Mouse (Mus musculus): ENCODE results near the gene Tnfrsf19. TPM values are rescaled to one million over a fixed set of nuclear protein-coding genes. Genes with fewer than 3 reads are reported as not detected.

Gene Tnfrsf19
- polyA plus RNA-seq, 1 experiment: 5.8 TPM

- 75% methylated on average over 7 of the region's 7 CpGs for WGBS
- DNase-seq (ENCODE audit: low read depth, low spot score): no peak
Observed at GRCm38 (mm10) chr14:61024006-61024405, 22.3 kb downstream of the Tnfrsf19 start.

GRCm38 (mm10) chr14:61022383-61022782 is 23.9 kb downstream of the Tnfrsf19 start:
- 79% methylated on average over 1 of the region's 1 CpGs for WGBS
- DNase-seq (ENCODE audit: low read depth, low spot score): no peak

- no peak for DNase-seq (ENCODE audit: low read depth, low spot score)
- WGBS: 77% methylated on average over 2 of the region's 2 CpGs
Observed at GRCm38 (mm10) chr14:61020968-61021367, 25.3 kb downstream of the Tnfrsf19 start.

- WGBS: 90% methylated on average over 1 of the region's 1 CpGs
- DNase-seq (ENCODE audit: low read depth, low spot score): no peak
Observed at GRCm38 (mm10) chr14:61019880-61020279, 26.4 kb downstream of the Tnfrsf19 start.

- no peak for DNase-seq (ENCODE audit: low read depth, low spot score)
- WGBS: 62% methylated on average over 15 of the region's 15 CpGs
Observed at GRCm38 (mm10) chr14:61014544-61014943, 31.7 kb downstream of the Tnfrsf19 start.

GRCm38 (mm10) chr14:61012397-61012931 is 33.8 kb downstream of the Tnfrsf19 start:
- no peak for DNase-seq (ENCODE audit: low read depth, low spot score)

GRCm38 (mm10) chr14:61011621-61012174 is 34.6 kb downstream of the Tnfrsf19 start:
- no peak for DNase-seq (ENCODE audit: low read depth, low spot score)

More at GRCm38 (mm10) chr14:61012397-61012931, 33.8 kb downstream of the Tnfrsf19 start:
- 9% methylated on average over 17 of the region's 17 CpGs for WGBS

GRCm38 (mm10) chr14:61005127-61005837 is 41.0 kb downstream of the Tnfrsf19 start:
- no peak for DNase-seq (ENCODE audit: low read depth, low spot score)
- WGBS: 86% methylated on average over 17 of the region's 17 CpGs

More at GRCm38 (mm10) chr14:61011621-61012174, 34.6 kb downstream of the Tnfrsf19 start:
- WGBS: 97% methylated on average over 8 of the region's 8 CpGs

- DNase-seq (ENCODE audit: low read depth, low spot score): no peak
- WGBS: 97% methylated on average over 6 of the region's 6 CpGs
Observed at GRCm38 (mm10) chr14:61003676-61004075, 42.6 kb downstream of the Tnfrsf19 start.

- 90% methylated on average over 5 of the region's 5 CpGs for WGBS
- no peak for DNase-seq (ENCODE audit: low read depth, low spot score)
Observed at GRCm38 (mm10) chr14:61000072-61000471, 46.2 kb downstream of the Tnfrsf19 start.

GRCm38 (mm10) chr14:60996556-60996955 is 49.7 kb downstream of the Tnfrsf19 start:
- 87% methylated on average over 6 of the region's 6 CpGs for WGBS
- DNase-seq (ENCODE audit: low read depth, low spot score): no peak

- no peak for DNase-seq (ENCODE audit: low read depth, low spot score)
- 17% methylated on average over 10 of the region's 10 CpGs for WGBS
Observed at GRCm38 (mm10) chr14:60993506-60993905, 52.8 kb downstream of the Tnfrsf19 start.

- no peak for DNase-seq (ENCODE audit: low read depth, low spot score)
- WGBS: 51% methylated on average over 3 of the region's 3 CpGs
Observed at GRCm38 (mm10) chr14:60993092-60993491, 53.2 kb downstream of the Tnfrsf19 start.

- 88% methylated on average over 4 of the region's 4 CpGs for WGBS
- DNase-seq (ENCODE audit: low read depth, low spot score): no peak
Observed at GRCm38 (mm10) chr14:60992144-60992543, 54.1 kb downstream of the Tnfrsf19 start.

GRCm38 (mm10) chr14:60988228-60988627 is 58.1 kb downstream of the Tnfrsf19 start:
- WGBS: 67% methylated on average over 6 of the region's 6 CpGs
- DNase-seq (ENCODE audit: low read depth, low spot score): no peak

- WGBS: 92% methylated on average over 5 of the region's 5 CpGs
- DNase-seq (ENCODE audit: low read depth, low spot score): no peak
Observed at GRCm38 (mm10) chr14:60986926-60987325, 59.4 kb downstream of the Tnfrsf19 start.

- DNase-seq (ENCODE audit: low read depth, low spot score): no peak
- WGBS: 23% methylated on average over 4 of the region's 4 CpGs
Observed at GRCm38 (mm10) chr14:60985077-60985476, 61.2 kb downstream of the Tnfrsf19 start.

- 40% methylated on average over 6 of the region's 6 CpGs for WGBS
- no peak for DNase-seq (ENCODE audit: low read depth, low spot score)
Observed at GRCm38 (mm10) chr14:60984266-60984665, 62.0 kb downstream of the Tnfrsf19 start.

- DNase-seq (ENCODE audit: low read depth, low spot score): no peak
Observed at GRCm38 (mm10) chr14:60982126-60982525, 64.2 kb downstream of the Tnfrsf19 start.

GRCm38 (mm10) chr14:60980244-60980887 is 65.9 kb downstream of the Tnfrsf19 start:
- no peak for DNase-seq (ENCODE audit: low read depth, low spot score)
- WGBS: 79% methylated on average over 5 of the region's 5 CpGs

- 74% methylated on average over 6 of the region's 6 CpGs for WGBS
- no peak for DNase-seq (ENCODE audit: low read depth, low spot score)
Observed at GRCm38 (mm10) chr14:60978129-60978528, 68.2 kb downstream of the Tnfrsf19 start.

Data from large intestine, adult 2 months (tissue).